Mouse (Mus musculus): Measurements from ENCODE around the gene Klk9. TPM values are rescaled to one million over a fixed set of nuclear protein-coding genes. Genes with fewer than 3 reads are reported as not detected.

Klk9 gene
- polyA plus RNA-seq, 1 experiment, result not detected

DNA sequence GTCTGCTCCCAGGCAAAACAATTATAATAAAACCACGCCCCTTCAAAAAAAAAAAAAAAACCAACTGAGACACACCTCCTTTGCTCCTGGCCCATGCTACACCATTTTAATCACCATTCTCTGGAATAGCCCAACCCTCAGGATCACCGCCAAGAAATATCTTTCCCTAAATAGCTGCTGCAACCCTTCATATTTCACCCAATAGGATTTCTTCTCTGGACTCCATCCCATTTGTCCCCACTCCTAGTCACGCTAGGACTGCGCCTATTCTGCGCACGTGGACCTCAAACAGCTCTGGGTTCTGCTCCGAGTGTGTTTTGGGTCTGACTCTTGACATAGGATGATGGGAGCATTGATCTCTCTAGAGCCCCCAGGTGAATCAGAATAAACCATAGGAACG is 4.7 kb downstream of the Klk9 start:
- Histone ChIP-seq H3K27me3 (ENCODE audit: control insufficient read depth, insufficient read depth, low read length) (no peaks in the 10 kb centered on the region), H3K27ac (ENCODE audit: control insufficient read depth, insufficient read depth, low read depth, low read length) (no peak overlapping the region), H3K36me3 (ENCODE audit: control insufficient read depth, insufficient read depth, low read length) (no peaks in the 10 kb centered on the region), H3K4me3 (ENCODE audit: control insufficient read depth, low read depth, low read length) (no peak overlapping the region), H3K4me1 (ENCODE audit: control insufficient read depth, insufficient read depth, low read length) (peaks cover 6% of the 10 kb centered on the region)
- no peak for TF ChIP-seq CTCF (IDR thresholded peaks at IDR 0.05; ENCODE audit: control insufficient read depth, insufficient read depth, insufficient replicate concordance, low read depth, low read length)
- no peak for TF ChIP-seq POLR2A (IDR thresholded peaks at IDR 0.05; ENCODE audit: control insufficient read depth, low read depth, low read length)

GRCm38 (mm10) chr7:43797333-43797769 is 5.7 kb downstream of the Klk9 start, which contains the start of gene Klk8:
Gene Klk8, plus strand, starts transcription at chr7:43797577.
- peak within 1 kb of the TSS; percentile 61 for H3K4me3 ChIP-seq (ENCODE audit: control insufficient read depth, low read depth, low read length)
- H3K4me1 ChIP-seq (ENCODE audit: control insufficient read depth, insufficient read depth, low read length), result peaks cover 6% of the 10 kb centered on the region
- no peak within 1 kb of the TSS for H3K27ac ChIP-seq (ENCODE audit: control insufficient read depth, insufficient read depth, low read depth, low read length)
- TF ChIP-seq POLR2A (IDR thresholded peaks at IDR 0.05; ENCODE audit: control insufficient read depth, low read depth, low read length), result no peak
- no peak for TF ChIP-seq CTCF (IDR thresholded peaks at IDR 0.05; ENCODE audit: control insufficient read depth, insufficient read depth, insufficient replicate concordance, low read depth, low read length)
- H3K27me3 ChIP-seq (ENCODE audit: control insufficient read depth, insufficient read depth, low read length), result no peaks in the 10 kb centered on the region
- H3K36me3 ChIP-seq (ENCODE audit: control insufficient read depth, insufficient read depth, low read length), result no peaks in the 10 kb centered on the region

DNA sequence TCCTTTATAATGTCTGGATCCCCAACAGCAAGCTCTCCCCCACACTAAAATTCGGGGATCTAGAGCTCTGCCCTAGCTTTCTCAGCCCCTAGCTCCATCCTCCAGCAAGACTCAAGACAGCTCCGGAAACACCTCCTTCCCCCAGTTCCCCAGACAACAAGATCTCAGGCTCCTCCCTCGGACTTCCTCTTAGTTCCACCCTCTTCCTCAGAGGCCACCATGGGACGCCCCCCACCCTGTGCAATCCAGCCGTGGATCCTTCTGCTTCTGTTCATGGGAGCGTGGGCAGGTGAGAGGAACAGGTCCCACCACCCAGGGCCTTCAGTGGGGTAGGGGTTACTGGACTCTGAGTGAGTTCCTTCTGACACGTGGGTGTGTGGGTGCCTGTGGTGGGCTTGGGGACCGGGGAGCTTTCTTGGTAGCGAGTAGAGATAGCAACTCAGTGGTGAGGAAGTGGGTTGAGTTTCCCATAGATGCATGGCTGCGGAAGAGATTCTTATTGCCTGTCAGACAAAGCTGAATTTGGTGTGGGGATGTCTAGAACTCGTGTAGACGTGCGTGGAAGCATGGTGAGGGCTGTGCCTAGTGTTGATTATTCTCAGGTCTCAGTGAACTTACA is 6.3 kb downstream of the Klk9 start:
- H3K4me1 ChIP-seq (ENCODE audit: control insufficient read depth, insufficient read depth, low read length), result peaks cover 6% of the 10 kb centered on the region
- no peaks in the 10 kb centered on the region for H3K36me3 ChIP-seq (ENCODE audit: control insufficient read depth, insufficient read depth, low read length)
- H3K27ac ChIP-seq (ENCODE audit: control insufficient read depth, insufficient read depth, low read depth, low read length), result no peak overlapping the region
- H3K4me3 ChIP-seq (ENCODE audit: control insufficient read depth, low read depth, low read length), result no peak overlapping the region
- no peak for TF ChIP-seq POLR2A (IDR thresholded peaks at IDR 0.05; ENCODE audit: control insufficient read depth, low read depth, low read length)
- TF ChIP-seq CTCF (IDR thresholded peaks at IDR 0.05; ENCODE audit: control insufficient read depth, insufficient read depth, insufficient replicate concordance, low read depth, low read length), result no peak
- no peaks in the 10 kb centered on the region for H3K27me3 ChIP-seq (ENCODE audit: control insufficient read depth, insufficient read depth, low read length)

- H3K36me3 ChIP-seq (ENCODE audit: control insufficient read depth, insufficient read depth, low read length), result no peaks in the 10 kb centered on the region
- H3K27ac ChIP-seq (ENCODE audit: control insufficient read depth, insufficient read depth, low read depth, low read length), result no peak overlapping the region
- H3K27me3 ChIP-seq (ENCODE audit: control insufficient read depth, insufficient read depth, low read length), result no peaks in the 10 kb centered on the region
- TF ChIP-seq CTCF (IDR thresholded peaks at IDR 0.05; ENCODE audit: control insufficient read depth, insufficient read depth, insufficient replicate concordance, low read depth, low read length) (no peak), POLR2A (IDR thresholded peaks at IDR 0.05; ENCODE audit: control insufficient read depth, low read depth, low read length) (no peak)
- no peak overlapping the region for H3K4me3 ChIP-seq (ENCODE audit: control insufficient read depth, low read depth, low read length)
- H3K4me1 ChIP-seq (ENCODE audit: control insufficient read depth, insufficient read depth, low read length), result peaks cover 6% of the 10 kb centered on the region
Measured at GRCm38 (mm10) chr7:43799876-43800275, 8.2 kb downstream of the Klk9 start.

DNA sequence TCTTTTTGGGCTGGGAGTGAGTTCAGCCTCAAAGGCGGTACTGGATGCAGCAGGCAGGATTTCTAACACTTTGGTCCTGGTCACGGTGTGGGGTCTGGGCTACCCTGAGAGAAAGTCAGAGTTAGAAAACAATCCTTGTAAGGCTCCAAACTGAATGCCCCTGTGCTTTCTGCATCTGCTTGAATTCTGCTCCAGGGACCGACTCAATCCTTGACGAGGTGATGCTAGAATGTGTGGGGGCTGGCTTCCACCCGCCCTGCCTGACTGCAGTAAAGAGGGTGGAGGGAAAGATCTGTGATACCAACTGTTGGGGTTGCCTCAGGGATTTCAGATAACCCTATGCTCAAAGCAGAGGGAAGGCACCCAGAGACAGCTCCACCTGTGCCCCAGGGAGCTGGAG is 19.3 kb downstream of the Klk9 start, which contains the start of gene Klk7:
Klk7 (plus strand) TSS at position 301 of the 400 bp plus-strand sequence.
- H3K27me3 ChIP-seq (ENCODE audit: control insufficient read depth, insufficient read depth, low read length), result no peaks in the 10 kb centered on the region

GRCm38 (mm10) chr7:43815211-43815610 is 23.5 kb downstream of the Klk9 start:
- Histone ChIP-seq H3K4me3 (ENCODE audit: control insufficient read depth, low read depth, low read length) (no peak overlapping the region), H3K27me3 (ENCODE audit: control insufficient read depth, insufficient read depth, low read length) (no peaks in the 10 kb centered on the region), H3K27ac (ENCODE audit: control insufficient read depth, insufficient read depth, low read depth, low read length) (no peak overlapping the region), H3K4me1 (ENCODE audit: control insufficient read depth, insufficient read depth, low read length) (no peaks in the 10 kb centered on the region), H3K36me3 (ENCODE audit: control insufficient read depth, insufficient read depth, low read length) (no peaks in the 10 kb centered on the region)
- no peak for TF ChIP-seq POLR2A (IDR thresholded peaks at IDR 0.05; ENCODE audit: control insufficient read depth, low read depth, low read length)
- TF ChIP-seq CTCF (IDR thresholded peaks at IDR 0.05; ENCODE audit: control insufficient read depth, insufficient read depth, insufficient replicate concordance, low read depth, low read length), result no peak

More for the DNA sequence above, 19.3 kb downstream of the Klk9 start, which contains the start of gene Klk7:
- no peaks in the 10 kb centered on the region for H3K4me1 ChIP-seq (ENCODE audit: control insufficient read depth, insufficient read depth, low read length)
- H3K36me3 ChIP-seq (ENCODE audit: control insufficient read depth, insufficient read depth, low read length), result no peaks in the 10 kb centered on the region
- H3K4me3 ChIP-seq (ENCODE audit: control insufficient read depth, low read depth, low read length), result no peak within 1 kb of the TSS
- no peak for TF ChIP-seq CTCF (IDR thresholded peaks at IDR 0.05; ENCODE audit: control insufficient read depth, insufficient read depth, insufficient replicate concordance, low read depth, low read length)
- H3K27ac ChIP-seq (ENCODE audit: control insufficient read depth, insufficient read depth, low read depth, low read length), result no peak within 1 kb of the TSS

DNA sequence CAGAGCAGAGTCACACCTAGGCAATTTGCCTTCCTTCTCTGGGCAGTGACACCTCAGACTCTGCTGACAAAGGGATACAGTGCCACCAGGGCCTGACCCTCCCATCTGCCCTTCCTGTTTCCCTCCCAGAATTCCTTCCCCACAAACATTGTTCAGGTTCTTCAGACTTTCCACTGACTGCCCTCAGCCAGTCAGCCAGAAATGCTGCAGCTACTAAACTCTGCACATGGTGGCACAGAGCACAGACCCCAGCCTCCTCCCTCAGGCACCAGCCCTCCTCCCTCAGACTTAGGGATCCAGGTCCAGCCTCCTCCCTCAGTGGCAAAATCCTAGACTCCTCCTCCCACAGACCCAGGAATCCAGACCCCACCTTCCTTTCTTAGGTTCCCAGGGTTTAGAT is 25.1 kb downstream of the Klk9 start:
- no peaks in the 10 kb centered on the region for H3K27me3 ChIP-seq (ENCODE audit: control insufficient read depth, insufficient read depth, low read length)
- H3K4me1 ChIP-seq (ENCODE audit: control insufficient read depth, insufficient read depth, low read length), result no peaks in the 10 kb centered on the region
- H3K36me3 ChIP-seq (ENCODE audit: control insufficient read depth, insufficient read depth, low read length), result no peaks in the 10 kb centered on the region
- no peak overlapping the region for H3K4me3 ChIP-seq (ENCODE audit: control insufficient read depth, low read depth, low read length)
- TF ChIP-seq CTCF (IDR thresholded peaks at IDR 0.05; ENCODE audit: control insufficient read depth, insufficient read depth, insufficient replicate concordance, low read depth, low read length) (no peak), POLR2A (IDR thresholded peaks at IDR 0.05; ENCODE audit: control insufficient read depth, low read depth, low read length) (no peak)
- no peak overlapping the region for H3K27ac ChIP-seq (ENCODE audit: control insufficient read depth, insufficient read depth, low read depth, low read length)

Measured in testis, adult 2 months (tissue).